Comparison of ENCODE assay signal across 9 mouse cellular contexts in genomic region chr8:84732545-84732944, GRCm38 (mm10). TPM values are rescaled to one million over a fixed set of nuclear protein-coding genes. Genes with fewer than 3 reads are reported as not detected.
DNase-seq lines count a peak whose midpoint lies in the region; ATAC-seq lines count a peak whose summit lies in the region.
"Had no signal": no experiment of that assay in that cellular context is flagged by ENCODE, and none has a peak within 500 bp of the region (broad histone marks: within the 10 kb centered on the region; RNA-seq: fewer than 3 reads in every experiment).

No protein-coding gene starts in this region.

- intact Hi-C loops in gastrocnemius, postnatal 14 days (cut with DNase I; ENCODE audit: low total_unique reads), result no loop called here

- peak overlapping the region; percentile 90; the same call in 1 of the 2 replicates for H3K27ac ChIP-seq in midbrain, embryonic 13.5 days
- H3K27ac ChIP-seq in midbrain, embryonic 10.5 days (replicated peaks), result no peak overlapping the region; the same call in 1 of the 2 replicates
- H3K27ac ChIP-seq in hindbrain, embryonic 14.5 days, result peak overlapping the region; percentile 83; the same call in 1 of the 2 replicates
- peak overlapping the region; percentile 80 for H3K27ac ChIP-seq in neural tube, embryonic 15.5 days (replicated peaks)

- peaks cover 78% of the 10 kb centered on the region for H3K4me1 ChIP-seq in midbrain, embryonic 13.5 days (replicated peaks)
- peaks cover 54% of the 10 kb centered on the region for H3K4me1 ChIP-seq in midbrain, embryonic 10.5 days
- peaks cover 55% of the 10 kb centered on the region for H3K4me1 ChIP-seq in hindbrain, embryonic 14.5 days (replicated peaks; ENCODE audit: control insufficient read depth, insufficient read depth, low read length)
- H3K4me1 ChIP-seq in neural tube, embryonic 15.5 days, result peaks cover 92% of the 10 kb centered on the region

- peaks cover 49% of the 10 kb centered on the region for H3K27me3 ChIP-seq in midbrain, embryonic 13.5 days
- peaks cover 100% of the 10 kb centered on the region for H3K27me3 ChIP-seq in midbrain, embryonic 10.5 days (ENCODE audit: low read depth, poor library complexity, severe bottlenecking)
- peaks cover 15% of the 10 kb centered on the region; the same call in 1 of the 2 replicates for H3K27me3 ChIP-seq in hindbrain, embryonic 14.5 days (ENCODE audit: control insufficient read depth, insufficient read depth, low read length)
- H3K27me3 ChIP-seq in neural tube, embryonic 15.5 days (replicated peaks), result peaks cover 22% of the 10 kb centered on the region

- H3K9ac ChIP-seq in midbrain, embryonic 13.5 days (replicated peaks), result 0 out of 2 replicates have a peak overlapping the region, but pooled peaks have one; percentile 36
- H3K9ac ChIP-seq in hindbrain, embryonic 14.5 days, result no peak overlapping the region
- no peak overlapping the region for H3K9ac ChIP-seq in neural tube, embryonic 15.5 days (replicated peaks)

- DNase-seq in gastrocnemius, postnatal 14 days, result peak; percentile 40
- no peak for DNase-seq in gastrocnemius, postnatal 4 days (ENCODE audit: low spot score in 2 of 2)
- no peak for DNase-seq in midbrain, embryonic 10.5 days (ENCODE audit: low spot score)
- DNase-seq in hindbrain, embryonic 14.5 days (ENCODE audit: low spot score), result no peak
- no peak for DNase-seq in retina, postnatal 1 day
- no peak for DNase-seq in layer of hippocampus, postnatal 10 days (ENCODE audit: low spot score in 2 of 2)
- DNase-seq: kidney, adult 9 months had no signal

- H3K4me2 ChIP-seq in midbrain, embryonic 13.5 days (replicated peaks), result no peak overlapping the region
- no peak overlapping the region for H3K4me2 ChIP-seq in hindbrain, embryonic 14.5 days (replicated peaks)
- H3K4me2 ChIP-seq in neural tube, embryonic 15.5 days, result no peak overlapping the region

- no peak overlapping the region for H3K4me3 ChIP-seq in midbrain, embryonic 13.5 days (replicated peaks)
- H3K4me3 ChIP-seq in midbrain, embryonic 10.5 days, result no peak overlapping the region
- no peak overlapping the region for H3K4me3 ChIP-seq in hindbrain, embryonic 14.5 days (replicated peaks; ENCODE audit: low read length)
- H3K4me3 ChIP-seq in neural tube, embryonic 15.5 days (replicated peaks), result no peak overlapping the region

- H3K9me3 ChIP-seq in midbrain, embryonic 13.5 days, result no peaks in the 10 kb centered on the region
- H3K9me3 ChIP-seq in midbrain, embryonic 10.5 days (replicated peaks), result no peaks in the 10 kb centered on the region
- no peaks in the 10 kb centered on the region for H3K9me3 ChIP-seq in hindbrain, embryonic 14.5 days (ENCODE audit: control insufficient read depth, low read length)
- no peaks in the 10 kb centered on the region for H3K9me3 ChIP-seq in neural tube, embryonic 15.5 days (replicated peaks)

- peaks cover 2% of the 10 kb centered on the region; the same call in 1 of the 2 replicates for H3K36me3 ChIP-seq in midbrain, embryonic 13.5 days
- H3K36me3 ChIP-seq in midbrain, embryonic 10.5 days, result no peaks in the 10 kb centered on the region
- H3K36me3 ChIP-seq in hindbrain, embryonic 14.5 days (replicated peaks; ENCODE audit: control insufficient read depth, insufficient read depth), result peaks cover 3% of the 10 kb centered on the region; the same call in 1 of the 2 replicates
- H3K36me3 ChIP-seq in neural tube, embryonic 15.5 days, result no peaks in the 10 kb centered on the region

- no peak for ATAC-seq in midbrain, embryonic 13.5 days
- no peak for ATAC-seq in hindbrain, embryonic 14.5 days (ENCODE audit: low FRiP score)
- ATAC-seq in neural tube, embryonic 15.5 days (ENCODE audit: low FRiP score), result no peak

- 78% methylated on average over 5 of the region's 5 CpGs for WGBS in midbrain, embryonic 13.5 days
- 79% methylated on average over 5 of the region's 5 CpGs for WGBS in midbrain, embryonic 10.5 days
- WGBS in hindbrain, embryonic 14.5 days, result 61% methylated on average over 5 of the region's 5 CpGs
- WGBS in neural tube, embryonic 15.5 days, result 51% methylated on average over 5 of the region's 5 CpGs

RNA-seq across cellular contexts. Expression of gene G430095P16Rik, which starts 9.7 kb away (rescaled TPM):
- total RNA-seq in gastrocnemius, postnatal 14 days (2021), result 1 to 10 TPM in 1 of 2 experiments, under 1 TPM in 1; 0.66 to 1.1 TPM
- 10 to 100 TPM in 1 of 2 experiments, 1 to 10 TPM in 1; 7.8 to 10.2 TPM for total RNA-seq in gastrocnemius, postnatal 4 days (2021)
- 1.3 and 1.9 TPM in 2 replicates for polyA plus RNA-seq in midbrain, embryonic 13.5 days (2015; fragmentation: Nextera tagmentation; extraction: Ambion mirVana)
- 1.1 and 1.4 TPM in 2 replicates for polyA plus RNA-seq in midbrain, embryonic 10.5 days (2016; fragmentation: Nextera tagmentation; extraction: Ambion mirVana)
- 0.55 and 0.71 TPM in 2 replicates for polyA plus RNA-seq in hindbrain, embryonic 14.5 days (2014; fragmentation: Nextera tagmentation; extraction: Ambion mirVana)
- 1.4 and 1.8 TPM in 2 replicates for polyA plus RNA-seq in neural tube, embryonic 15.5 days (2015; fragmentation: Nextera tagmentation; extraction: Ambion mirVana)
- total RNA-seq in layer of hippocampus, postnatal 10 days (2021), result not detected

RNA-seq across cellular contexts. Expression of gene Lyl1, which starts 31.3 kb away (rescaled TPM):
- total RNA-seq in gastrocnemius, postnatal 14 days (2021), result 1 to 10 TPM; 2.7 to 2.9 TPM
- total RNA-seq in gastrocnemius, postnatal 4 days (2021), result 1 to 10 TPM; 6.0 to 7.1 TPM
- polyA plus RNA-seq in midbrain, embryonic 13.5 days (2015; fragmentation: Nextera tagmentation; extraction: Ambion mirVana), result 2.1 and 2.4 TPM in 2 replicates
- 4.8 and 5.8 TPM in 2 replicates for polyA plus RNA-seq in midbrain, embryonic 10.5 days (2016; fragmentation: Nextera tagmentation; extraction: Ambion mirVana)
- polyA plus RNA-seq in hindbrain, embryonic 14.5 days (2014; fragmentation: Nextera tagmentation; extraction: Ambion mirVana), result 3.8 and 5.1 TPM in 2 replicates
- polyA plus RNA-seq in neural tube, embryonic 15.5 days (2015; fragmentation: Nextera tagmentation; extraction: Ambion mirVana), result 3.1 and 6.1 TPM in 2 replicates
- total RNA-seq in layer of hippocampus, postnatal 10 days (2021), result 1 to 10 TPM; 4.0 to 5.4 TPM

RNA-seq across cellular contexts. Expression of gene Nacc1, which starts 44.9 kb away (rescaled TPM):
- total RNA-seq in gastrocnemius, postnatal 14 days (2021), result 10 to 100 TPM; 25.7 to 33.6 TPM
- total RNA-seq in gastrocnemius, postnatal 4 days (2021), result 10 to 100 TPM; 44.9 to 45.6 TPM
- polyA plus RNA-seq in midbrain, embryonic 13.5 days (2015; fragmentation: Nextera tagmentation; extraction: Ambion mirVana), result 16.8 and 17.3 TPM in 2 replicates
- 24.8 and 26.3 TPM in 2 replicates for polyA plus RNA-seq in midbrain, embryonic 10.5 days (2016; fragmentation: Nextera tagmentation; extraction: Ambion mirVana)
- polyA plus RNA-seq in hindbrain, embryonic 14.5 days (2014; fragmentation: Nextera tagmentation; extraction: Ambion mirVana), result 17.8 and 18.1 TPM in 2 replicates
- 12.3 and 14.1 TPM in 2 replicates for polyA plus RNA-seq in neural tube, embryonic 15.5 days (2015; fragmentation: Nextera tagmentation; extraction: Ambion mirVana)
- 10 to 100 TPM; 73.7 to 75.3 TPM for total RNA-seq in layer of hippocampus, postnatal 10 days (2021)

RNA-seq across cellular contexts. Expression of gene Trmt1, which starts 46.4 kb away (rescaled TPM):
- 10 to 100 TPM; 26.0 to 36.2 TPM for total RNA-seq in gastrocnemius, postnatal 14 days (2021)
- 10 to 100 TPM; 50.5 to 53.8 TPM for total RNA-seq in gastrocnemius, postnatal 4 days (2021)
- polyA plus RNA-seq in midbrain, embryonic 13.5 days (2015; fragmentation: Nextera tagmentation; extraction: Ambion mirVana), result 50.1 and 55.7 TPM in 2 replicates
- polyA plus RNA-seq in midbrain, embryonic 10.5 days (2016; fragmentation: Nextera tagmentation; extraction: Ambion mirVana), result 56.4 and 58.1 TPM in 2 replicates
- polyA plus RNA-seq in hindbrain, embryonic 14.5 days (2014; fragmentation: Nextera tagmentation; extraction: Ambion mirVana), result 55.2 and 62.1 TPM in 2 replicates
- polyA plus RNA-seq in neural tube, embryonic 15.5 days (2015; fragmentation: Nextera tagmentation; extraction: Ambion mirVana), result 66.7 and 75.1 TPM in 2 replicates
- total RNA-seq in layer of hippocampus, postnatal 10 days (2021), result 100 to 1,000 TPM in 1 of 2 experiments, 10 to 100 TPM in 1; 99.8 to 105 TPM
